Mouse (Mus musculus): Measurements from ENCODE around the gene S100a3.

DNA sequence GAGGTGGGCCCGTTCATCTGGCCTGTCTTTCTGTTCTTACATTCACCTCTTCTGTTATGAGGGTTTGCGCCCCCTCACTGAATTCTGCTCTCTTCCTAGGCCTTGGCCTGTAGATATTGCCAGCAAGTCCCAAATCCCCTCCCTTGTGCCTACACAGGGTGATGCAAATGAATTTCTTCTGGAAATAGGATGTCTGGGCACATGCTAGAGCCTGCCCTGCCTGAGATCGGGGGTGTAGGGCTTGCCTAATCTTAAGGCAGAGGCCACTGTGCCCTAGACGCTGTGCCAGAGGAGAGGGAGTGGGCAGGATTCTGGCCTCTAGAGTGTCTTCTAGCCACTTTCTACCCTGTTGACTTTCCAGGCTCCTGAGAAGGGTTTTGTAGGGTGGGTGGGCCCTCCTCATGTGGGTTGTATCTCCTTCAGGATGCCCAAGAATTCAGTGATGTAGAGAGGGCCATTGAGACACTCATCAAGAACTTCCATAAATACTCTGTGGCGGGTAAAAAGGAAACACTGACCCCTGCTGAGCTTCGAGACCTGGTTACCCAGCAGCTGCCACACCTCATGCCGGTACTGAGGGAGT is 33.0 kb upstream of the S100a3 start:
- TF ChIP-seq CTCF (IDR thresholded peaks at IDR 0.05; ENCODE audit: low read depth) (no peak), EP300 (IDR thresholded peaks at IDR 0.05; ENCODE audit: low read depth) (no peak)

Data from heart, postnatal 0 days (tissue).